Mouse (Mus musculus) embryonic facial prominence, embryonic 11.5 days (tissue): ENCODE results near the gene Pop4. TPM values are rescaled to one million over a fixed set of nuclear protein-coding genes. Genes with fewer than 3 reads are reported as not detected.
A peak's percentile ranks its signal among the peaks of the same experiment; 100 is the strongest.

Experiments used
- ATAC-seq: fragments of 200-750 bp; cut with Nextera tagmentation; replicated peaks from 2 replicates; pipeline ENCODE4 v1.8.0; 2017; ENCODE audit warnings: low read depth; ENCODE audit not compliant: insufficient number of reproducible peaks, low FRiP score, low TSS enrichment
- DNase-seq: peaks from one replicate; pipeline ENCODE4 v3.0.0-alpha.2; 2015; ENCODE audit warnings: low spot score
- H3K27ac ChIP-seq: fragments of 300-500 bp; sonication (generic); replicated peaks from 2 replicates; pipeline ENCODE4 v1.5.1; 2014; ENCODE audit warnings: mild to moderate bottlenecking, low read depth, low read length, control low read depth
- H3K27me3 ChIP-seq: fragments of 300-500 bp; sonication (generic); 2 replicates; pipeline ENCODE4 v1.6.1; 2014; ENCODE audit warnings: mild to moderate bottlenecking, low read length, moderate library complexity, mixed read lengths; ENCODE audit not compliant: control insufficient read depth, insufficient read depth
- H3K36me3 ChIP-seq: fragments of 300-500 bp; sonication (generic); replicated peaks from 2 replicates; pipeline ENCODE4 v1.6.1; 2014; ENCODE audit warnings: low read depth, mild to moderate bottlenecking, low read length, moderate library complexity, mixed read lengths; ENCODE audit not compliant: control insufficient read depth, insufficient read depth
- H3K4me1 ChIP-seq: fragments of 300-500 bp; sonication (generic); 2 replicates; pipeline ENCODE4 v1.6.1; 2014; ENCODE audit warnings: low read length, mixed read lengths; ENCODE audit not compliant: control insufficient read depth, insufficient read depth
- H3K4me2 ChIP-seq: fragments of 300-500 bp; sonication (generic); 2 replicates; pipeline ENCODE4 v1.6.1; 2014; ENCODE audit warnings: low read depth, mild to moderate bottlenecking, control low read depth, low read length, moderate library complexity
- H3K4me3 ChIP-seq: fragments of 300-500 bp; sonication (generic); 2 replicates; pipeline ENCODE4 v1.5.1; 2014; ENCODE audit warnings: low read depth, low read length, control low read depth
- H3K9ac ChIP-seq: fragments of 300-500 bp; sonication (generic); replicated peaks from 2 replicates; pipeline ENCODE4 v1.6.1; 2014; ENCODE audit warnings: mild to moderate bottlenecking, control low read depth, low read length
- H3K9me3 ChIP-seq: fragments of 300-500 bp; sonication (generic); replicated peaks from 2 replicates; pipeline ENCODE4 v1.6.1; 2016; ENCODE audit warnings: mild to moderate bottlenecking, low read length, inconsistent platforms, mixed read lengths; ENCODE audit not compliant: control insufficient read depth
- WGBS: fragments of 180-500 bp; shearing (Covaris S2); extraction: QIAGEN DNeasy Blood & Tissue Kit; methylation state at CpG from one replicate; pipeline ENCODE4 v1.1.7; 2014; 5-methylcytosine and 5-hydroxymethylcytosine counted together
- polyA plus RNA-seq: library from polyadenylated mRNA; unstranded; fragments of >200 nt; fragmentation: Nextera tagmentation; extraction: Ambion mirVana; gene quantifications from 2 replicates; pipeline ENCODE4 v1.2.1, GENCODE M21; 2014

The Pop4 gene
- polyA plus RNA-seq, 1 experiment from 2014 or later = 109 TPM

DNA sequence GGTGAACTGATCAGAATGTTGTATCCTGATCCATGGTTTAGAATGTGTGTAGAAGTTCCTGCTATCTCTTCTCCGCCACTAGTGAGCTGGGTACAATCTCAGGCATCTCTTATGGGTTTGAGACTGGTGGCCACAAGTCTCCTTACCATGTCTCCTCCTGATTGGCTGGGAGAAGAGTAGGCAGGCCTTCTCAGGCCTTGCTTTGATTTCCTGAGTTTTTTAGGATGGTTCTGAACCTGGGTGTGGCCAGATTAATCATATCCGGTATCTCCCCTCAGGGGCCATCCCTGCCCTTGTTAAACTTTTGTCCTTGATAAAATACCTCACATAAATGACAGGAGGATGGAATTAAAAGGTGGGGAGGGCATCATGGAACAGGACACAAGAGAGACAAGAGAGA, 11.6 kb downstream of the Pop4 start:
- WGBS = 85% methylated on average over 2 of the region's 2 CpGs
- Histone ChIP-seq H3K27ac (no peak overlapping the region), H3K4me1 (no peaks in the 10 kb centered on the region), H3K9ac (no peak overlapping the region), H3K27me3 (no peaks in the 10 kb centered on the region), H3K4me2 (no peak overlapping the region), H3K9me3 (no peaks in the 10 kb centered on the region), H3K36me3 (peaks cover 5% of the 10 kb centered on the region), H3K4me3 (no peak overlapping the region)
- ATAC-seq (no peak), DNase-seq (no peak)

DNA sequence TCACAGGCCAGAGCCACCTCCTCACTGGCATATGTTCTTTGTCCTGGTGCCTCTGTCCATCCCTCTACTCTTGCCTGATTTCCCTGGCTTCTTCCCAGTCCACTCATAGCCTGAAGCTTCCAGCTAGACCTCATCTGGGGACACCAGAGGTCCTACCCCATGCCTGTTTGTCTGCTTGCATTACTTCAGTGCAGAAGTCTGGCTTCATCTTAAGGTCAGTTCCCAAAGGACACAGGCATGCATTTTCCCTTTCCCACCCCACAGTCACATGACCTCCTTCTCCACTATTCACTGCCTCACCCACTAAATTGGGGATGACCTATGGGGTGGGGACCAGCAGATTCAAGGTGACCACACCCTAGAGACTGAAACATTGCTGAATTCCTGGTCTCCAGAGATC, 17.8 kb downstream of the Pop4 start:
- Histone ChIP-seq H3K9me3 (no peaks in the 10 kb centered on the region), H3K4me3 (no peak overlapping the region), H3K4me2 (no peak overlapping the region), H3K27me3 (no peaks in the 10 kb centered on the region), H3K36me3 (no peaks in the 10 kb centered on the region), H3K9ac (no peak overlapping the region), H3K4me1 (no peaks in the 10 kb centered on the region), H3K27ac (no peak overlapping the region)
- no peak for DNase-seq
- ATAC-seq = no peak

DNA sequence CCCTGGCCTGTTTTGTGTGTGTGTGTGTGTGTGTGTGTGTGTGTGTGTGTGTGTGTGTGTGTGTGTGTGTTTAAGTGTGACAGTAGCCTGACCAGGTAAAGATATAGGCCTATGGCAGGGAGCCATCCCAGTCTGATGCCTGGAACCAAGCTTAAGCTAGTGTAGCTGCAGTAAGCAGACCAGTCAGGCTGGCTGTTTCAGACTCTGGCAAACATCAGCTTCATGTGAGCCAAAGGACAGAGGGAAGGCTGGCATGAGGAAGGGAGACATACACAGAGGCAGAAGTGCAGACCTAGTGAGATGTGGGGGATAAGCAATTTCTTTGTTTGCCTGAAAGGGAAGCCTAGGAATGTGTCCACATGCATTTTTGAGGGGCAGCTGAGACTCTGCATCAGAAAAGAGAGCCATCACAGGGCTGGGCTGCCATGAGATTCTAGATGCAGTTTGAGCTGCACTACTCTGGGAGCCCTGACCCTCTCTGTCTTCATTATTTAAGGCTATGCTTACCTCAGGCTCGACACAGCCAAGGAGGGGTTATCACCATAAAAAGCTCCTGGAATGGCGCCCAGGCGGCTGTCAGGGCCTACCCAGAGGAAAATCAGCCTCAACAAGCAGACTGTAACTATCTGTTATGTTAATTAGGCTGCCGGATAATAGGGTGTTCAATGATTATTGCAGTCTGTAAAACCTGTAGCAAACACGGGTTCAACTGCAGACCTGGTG, 19.6 kb downstream of the Pop4 start:
- Histone ChIP-seq H3K27me3 (no peaks in the 10 kb centered on the region), H3K4me2 (no peak overlapping the region), H3K4me3 (no peak overlapping the region), H3K4me1 (no peaks in the 10 kb centered on the region), H3K9ac (no peak overlapping the region), H3K36me3 (no peaks in the 10 kb centered on the region), H3K9me3 (no peaks in the 10 kb centered on the region), H3K27ac (no peak overlapping the region)
- 66% methylated on average over 5 of the region's 5 CpGs for WGBS
- DNase-seq (no peak), ATAC-seq (no peak)

DNA sequence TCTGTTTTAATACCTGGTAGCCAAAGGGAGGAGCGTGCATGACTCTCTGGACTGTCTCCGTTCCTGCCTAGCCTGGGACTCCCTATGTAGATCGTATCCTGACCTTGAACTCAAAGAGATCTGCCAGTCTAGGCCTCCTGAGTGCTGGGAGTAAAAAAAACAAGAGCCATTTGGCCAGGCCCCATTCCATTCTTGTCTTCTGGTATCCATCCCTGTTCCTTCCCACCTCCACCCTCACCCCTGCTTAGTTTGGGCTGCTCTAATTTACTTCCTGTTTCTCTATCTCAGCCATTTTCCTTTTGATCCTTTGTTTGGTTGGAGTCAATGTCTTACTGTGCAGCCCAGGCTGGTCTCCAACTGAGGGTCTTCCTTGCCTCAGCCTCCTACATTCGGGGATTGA, 28.8 kb downstream of the Pop4 start:
- H3K36me3 ChIP-seq = no peaks in the 10 kb centered on the region

DNA sequence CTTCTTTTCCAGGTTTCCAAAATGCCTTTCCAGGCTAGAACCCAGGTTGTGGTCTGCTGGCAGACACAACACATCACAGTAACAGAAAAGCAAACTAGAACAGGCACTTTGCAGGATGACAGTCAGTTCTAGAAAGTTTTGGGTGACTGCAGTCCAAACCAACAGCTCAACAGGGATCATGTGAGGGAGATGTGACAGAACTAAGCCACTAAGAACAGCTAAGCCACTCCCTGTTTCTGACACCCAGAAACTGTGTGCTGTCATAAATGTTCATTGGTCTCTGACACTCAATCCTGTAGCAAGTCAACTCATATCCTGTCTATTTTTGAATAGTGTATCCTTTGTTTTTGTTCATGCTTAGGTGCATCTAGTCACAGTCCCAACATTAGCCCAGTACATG, 34.1 kb downstream of the Pop4 start:
- no peaks in the 10 kb centered on the region for H3K4me1 ChIP-seq
- no peak overlapping the region for H3K9ac ChIP-seq
- no peaks in the 10 kb centered on the region for H3K9me3 ChIP-seq
- H3K27me3 ChIP-seq = no peaks in the 10 kb centered on the region
- ATAC-seq = no peak
- no peak overlapping the region for H3K4me3 ChIP-seq
- DNase-seq = no peak
- H3K36me3 ChIP-seq = no peaks in the 10 kb centered on the region
- H3K4me2 ChIP-seq = no peak overlapping the region
- H3K27ac ChIP-seq = no peak overlapping the region

More for the DNA sequence above, 28.8 kb downstream of the Pop4 start:
- Histone ChIP-seq H3K4me1 (no peaks in the 10 kb centered on the region), H3K27ac (no peak overlapping the region), H3K9me3 (no peaks in the 10 kb centered on the region), H3K27me3 (no peaks in the 10 kb centered on the region), H3K4me3 (no peak overlapping the region), H3K9ac (no peak overlapping the region), H3K4me2 (no peak overlapping the region)
- ATAC-seq (no peak), DNase-seq (no peak)
- 88% methylated on average over 4 of the region's 4 CpGs for WGBS

DNA sequence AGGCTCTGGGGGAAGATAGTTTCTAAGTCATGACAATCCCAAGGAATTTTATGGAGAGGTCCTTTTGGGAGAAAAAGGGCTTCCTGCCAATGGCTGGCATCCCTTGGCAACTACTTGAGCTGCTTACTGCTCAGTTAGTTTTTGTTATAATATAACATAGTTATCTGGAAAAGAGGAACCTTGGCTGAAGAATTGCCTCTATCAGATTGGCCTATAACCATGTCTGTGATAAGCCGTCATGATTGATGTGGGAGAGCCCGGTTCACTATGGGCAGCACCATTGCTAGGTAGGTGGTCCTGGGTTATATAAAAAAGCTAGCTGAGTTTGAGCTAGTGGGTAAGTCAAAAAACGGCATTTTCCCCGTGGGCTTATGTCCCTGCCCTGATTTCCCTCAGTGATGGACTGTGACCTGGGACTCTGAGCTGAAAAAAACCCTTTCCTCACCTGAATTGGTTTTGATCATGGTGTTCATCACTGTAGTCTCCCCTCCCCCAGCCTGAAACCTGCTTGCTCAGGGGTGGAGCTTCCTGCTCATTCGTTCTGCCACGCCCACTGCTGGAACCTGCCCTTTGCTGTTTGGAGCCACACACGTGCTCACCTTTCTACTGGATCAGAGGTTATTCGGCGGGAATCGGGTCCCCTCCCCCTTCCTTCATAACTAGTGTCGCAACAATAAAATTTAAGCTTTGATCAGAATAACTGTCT, 34.7 kb downstream of the Pop4 start:
- no peaks in the 10 kb centered on the region for H3K27me3 ChIP-seq
- no peaks in the 10 kb centered on the region for H3K4me1 ChIP-seq
- no peak overlapping the region for H3K4me3 ChIP-seq
- DNase-seq (no peak), ATAC-seq (no peak)
- no peaks in the 10 kb centered on the region for H3K36me3 ChIP-seq
- H3K4me2 ChIP-seq = no peak overlapping the region
- no peak overlapping the region for H3K27ac ChIP-seq
- H3K9me3 ChIP-seq = no peaks in the 10 kb centered on the region
- no peak overlapping the region for H3K9ac ChIP-seq
- 45% methylated on average over 11 of the region's 11 CpGs for WGBS

DNA sequence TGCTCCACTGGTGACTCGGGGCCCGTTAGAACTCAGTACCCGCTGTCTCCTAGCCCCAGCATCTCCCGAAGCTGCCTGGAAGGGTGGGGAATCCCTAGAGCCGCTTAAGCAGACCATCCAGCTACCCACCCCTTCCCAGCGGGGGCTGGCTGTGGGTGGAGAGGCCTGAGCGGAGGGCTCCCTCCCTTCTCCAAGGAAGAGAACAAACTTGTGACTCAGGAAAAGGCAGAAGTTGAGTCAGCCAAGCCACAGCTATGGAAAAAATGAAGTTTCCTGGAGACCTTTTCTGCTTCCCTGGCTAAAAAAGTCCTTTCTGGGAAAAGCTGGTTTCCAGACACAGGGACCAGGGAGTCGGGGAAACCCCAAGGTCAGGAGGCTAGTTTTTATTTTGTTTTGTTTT, 40.9 kb downstream of the Pop4 start:
- H3K27me3 ChIP-seq = peaks cover 4% of the 10 kb centered on the region
- no peak for DNase-seq
- H3K4me2 ChIP-seq = no peak overlapping the region
- no peaks in the 10 kb centered on the region for H3K36me3 ChIP-seq
- no peak overlapping the region for H3K27ac ChIP-seq
- ATAC-seq = no peak
- H3K4me3 ChIP-seq = no peak overlapping the region
- 16% methylated on average over 8 of the region's 8 CpGs for WGBS
- H3K9ac ChIP-seq = no peak overlapping the region
- H3K9me3 ChIP-seq = no peaks in the 10 kb centered on the region
- H3K4me1 ChIP-seq = no peaks in the 10 kb centered on the region

DNA sequence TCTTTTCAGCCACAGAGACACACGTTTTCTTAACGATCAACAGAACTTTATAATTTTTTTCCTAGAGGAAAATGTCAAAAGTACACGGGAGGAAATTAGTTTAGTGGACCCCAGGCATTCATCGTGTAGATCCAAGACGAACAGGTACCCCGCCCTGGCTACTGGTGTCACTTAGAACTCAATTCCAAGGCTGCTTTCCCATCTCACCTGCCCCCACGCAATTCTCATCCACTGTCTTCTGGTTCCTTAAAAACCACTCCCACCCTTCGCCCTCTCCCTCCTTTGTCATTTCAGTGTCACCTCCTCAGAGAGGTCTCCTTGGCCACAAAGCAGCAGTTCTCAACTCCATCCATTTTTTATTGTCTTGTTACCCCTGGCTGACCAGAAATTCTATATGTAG, 42.9 kb downstream of the Pop4 start:
- no peaks in the 10 kb centered on the region for H3K4me1 ChIP-seq
- no peak for ATAC-seq
- no peak overlapping the region for H3K27ac ChIP-seq
- WGBS = 26% methylated on average over 8 of the region's 8 CpGs
- H3K9me3 ChIP-seq = no peaks in the 10 kb centered on the region
- H3K4me3 ChIP-seq = peak overlapping the region; percentile 51
- no peaks in the 10 kb centered on the region for H3K36me3 ChIP-seq
- peaks cover 4% of the 10 kb centered on the region for H3K27me3 ChIP-seq
- H3K4me2 ChIP-seq = peak overlapping the region; percentile 88
- H3K9ac ChIP-seq = peak overlapping the region; percentile 32; the same call in 1 of the 2 replicates
- no peak for DNase-seq
